Comparison of ENCODE assay signal across 8 mouse cellular contexts in genomic region chr7:25711731-25712197, GRCm38 (mm10). TPM values are rescaled to one million over a fixed set of nuclear protein-coding genes. Genes with fewer than 3 reads are reported as not detected.
A peak's percentile ranks its signal among the peaks of the same experiment; 100 is the strongest.
DNase-seq lines count a peak whose midpoint lies in the region; ATAC-seq and TF ChIP-seq lines count a peak whose summit lies in the region.

No protein-coding gene starts in this region.

- no peak for TF ChIP-seq CTCF in G1E (IDR thresholded peaks at IDR 0.05; ENCODE audit: low read depth, low read length)

- H3K27ac ChIP-seq in liver, embryonic 16.5 days (ENCODE audit: low read length): peak overlapping the region; percentile 38; the same call in 1 of the 2 replicates

- no peaks in the 10 kb centered on the region for H3K27me3 ChIP-seq in G1E (ENCODE audit: insufficient read depth, low read length)
- H3K27me3 ChIP-seq in liver, embryonic 16.5 days (ENCODE audit: control insufficient read depth, insufficient read depth, low read depth, low read length): no peaks in the 10 kb centered on the region

- peak; percentile 78 for DNase-seq in adrenal gland, adult (ENCODE audit: inconsistent age in 2 of 2, low spot score in 1 of 2)
- no peak for DNase-seq in adrenal gland, adult 8-10 months
- DNase-seq in G1E (ENCODE audit: low spot score): peak; percentile 62
- DNase-seq in embryo, embryonic 11 days: peak; percentile 68
- DNase-seq in heart, postnatal 10 days: peak; percentile 72 to 73
- peak; percentile 58 for DNase-seq in telencephalon, adult 2 months (ENCODE audit: low read depth, low spot score)
- no peak for DNase-seq in frontal cortex, postnatal 36 days (ENCODE audit: low spot score in 2 of 2)

- peak; percentile 52 for ATAC-seq in G1E (ENCODE audit: extremely low read depth, insufficient number of reproducible peaks, low FRiP score, poor library complexity, severe bottlenecking)
- ATAC-seq in liver, embryonic 16.5 days (ENCODE audit: low read depth): peak; percentile 41

- no peaks in the 10 kb centered on the region for H3K9me3 ChIP-seq in G1E (replicated peaks)
- no peaks in the 10 kb centered on the region for H3K9me3 ChIP-seq in liver, embryonic 16.5 days (replicated peaks; ENCODE audit: control insufficient read depth, low read length)

- peak overlapping the region; percentile 5; the same call in 1 of the 2 replicates for H3K4me3 ChIP-seq in G1E (ENCODE audit: low read depth, low read length)
- H3K4me3 ChIP-seq in liver, embryonic 16.5 days (ENCODE audit: low read depth, low read length): no peak overlapping the region

- WGBS in liver, embryonic 16.5 days (ENCODE audit: insufficient replicate concordance): 26% methylated on average over 7 of the region's 7 CpGs

- no peak overlapping the region for H3K9ac ChIP-seq in liver, embryonic 16.5 days (ENCODE audit: low read depth, low read length)

- H3K36me3 ChIP-seq in G1E (replicated peaks): peaks cover 100% of the 10 kb centered on the region
- peaks cover 23% of the 10 kb centered on the region for H3K36me3 ChIP-seq in liver, embryonic 16.5 days (ENCODE audit: control insufficient read depth, insufficient read depth)

- intact Hi-C loops in heart, postnatal 10 days (cut with DNase I): no loop called here

- peaks cover 84% of the 10 kb centered on the region for H3K4me1 ChIP-seq in G1E (ENCODE audit: insufficient read depth, low read depth, low read length)
- H3K4me1 ChIP-seq in liver, embryonic 16.5 days (ENCODE audit: control insufficient read depth, low read depth, low read length): peaks cover 29% of the 10 kb centered on the region

- H3K4me2 ChIP-seq in liver, embryonic 16.5 days (ENCODE audit: low read depth, low read length): no peak overlapping the region

RNA-seq across cellular contexts. Expression of gene Ccdc97, which starts 7.1 kb away (rescaled TPM):
- total RNA-seq in adrenal gland, adult 8-10 months (2022): 10 to 100 TPM; 51.3 to 63.7 (median 56.9) TPM
- total RNA-seq in G1E (2014; fragmentation: Nextera tagmentation) (41.2 and 52.8 TPM in 2 replicates), G1E (2017) (10.7 and 11.7 TPM in 2 replicates)
- polyA plus RNA-seq in G1E (2012): 63.1 and 65.3 TPM in 2 replicates
- 10 to 100 TPM; 48.9 to 51.9 TPM for total RNA-seq in heart, postnatal 10 days (2021)
- polyA plus RNA-seq in liver, embryonic 16.5 days (2015; fragmentation: Nextera tagmentation; extraction: Ambion mirVana): 8.5 and 11.9 TPM in 2 replicates

RNA-seq across cellular contexts. Expression of gene Tgfb1, which starts 25.0 kb away (rescaled TPM):
- total RNA-seq in adrenal gland, adult 8-10 months (2022): 10 to 100 TPM; 23.8 to 41.1 (median 32.4) TPM
- total RNA-seq in G1E (2014; fragmentation: Nextera tagmentation) (390 and 397 TPM in 2 replicates), G1E (2017) (40.8 TPM in 2 replicates)
- 1,473 and 1,799 TPM in 2 replicates for polyA plus RNA-seq in G1E (2012)
- total RNA-seq in heart, postnatal 10 days (2021): 10 to 100 TPM; 43.6 to 45.5 TPM
- polyA plus RNA-seq in liver, embryonic 16.5 days (2015; fragmentation: Nextera tagmentation; extraction: Ambion mirVana): 3.1 and 4.1 TPM in 2 replicates

RNA-seq across cellular contexts. Expression of gene B9d2, which starts 31.2 kb away (rescaled TPM):
- 10 to 100 TPM; 17.7 to 27.0 (median 21.4) TPM for total RNA-seq in adrenal gland, adult 8-10 months (2022)
- total RNA-seq in G1E (2014; fragmentation: Nextera tagmentation) (21.1 and 26.3 TPM in 2 replicates), G1E (2017) (49.8 and 65.1 TPM in 2 replicates)
- polyA plus RNA-seq in G1E (2012): 119 and 131 TPM in 2 replicates
- 10 to 100 TPM; 12.3 to 14.3 TPM for total RNA-seq in heart, postnatal 10 days (2021)
- polyA plus RNA-seq in liver, embryonic 16.5 days (2015; fragmentation: Nextera tagmentation; extraction: Ambion mirVana): 20.1 and 21.0 TPM in 2 replicates

RNA-seq across cellular contexts. Expression of gene Tmem91, which starts 36.8 kb away (rescaled TPM):
- under 1 TPM in 1 of 4 experiments, not detected in 3; 0.77 TPM for total RNA-seq in adrenal gland, adult 8-10 months (2022)
- 8.6 TPM in 1 of 2 replicates, not detected in the other for total RNA-seq in G1E (2014; fragmentation: Nextera tagmentation)
- total RNA-seq in G1E (2017): 1.3 and 2.2 TPM in 2 replicates
- polyA plus RNA-seq in G1E (2012): 3.6 TPM in 2 replicates
- total RNA-seq in heart, postnatal 10 days (2021): not detected
- 0.78 and 1.3 TPM in 2 replicates for polyA plus RNA-seq in liver, embryonic 16.5 days (2015; fragmentation: Nextera tagmentation; extraction: Ambion mirVana)

RNA-seq across cellular contexts. Expression of gene Hnrnpul1, which starts 42.8 kb away (rescaled TPM):
- total RNA-seq in adrenal gland, adult 8-10 months (2022): 100 to 1,000 TPM in 3 of 4 experiments, 10 to 100 TPM in 1; 97.0 to 132 (median 119) TPM
- total RNA-seq in G1E (2014; fragmentation: Nextera tagmentation) (364 and 375 TPM in 2 replicates), G1E (2017) (106 and 116 TPM in 2 replicates)
- polyA plus RNA-seq in G1E (2012): 382 and 453 TPM in 2 replicates
- total RNA-seq in heart, postnatal 10 days (2021): 100 to 1,000 TPM; 117 to 119 TPM
- 24.8 and 24.9 TPM in 2 replicates for polyA plus RNA-seq in liver, embryonic 16.5 days (2015; fragmentation: Nextera tagmentation; extraction: Ambion mirVana)

Comparison
In these comparisons a context has a peak if more than half of its experiments do, and no peak if none do; other contexts are left out.
1. DNase-seq: peak in adrenal gland, adult (2 of 2), G1E (single experiment), embryo, embryonic 11 days (single experiment), heart, postnatal 10 days (2 of 2) and telencephalon, adult 2 months (single experiment); none in adrenal gland, adult 8-10 months (single experiment) and frontal cortex, postnatal 36 days (0 of 2).